Mouse (Mus musculus): ENCODE results near the gene Mmp24.
"Not testable (repeated sequence)": the region's sequence is repeated elsewhere in the genome, so short reads cannot be mapped to it uniquely, and the experiment has no call there.

Mmp24 gene

DNA sequence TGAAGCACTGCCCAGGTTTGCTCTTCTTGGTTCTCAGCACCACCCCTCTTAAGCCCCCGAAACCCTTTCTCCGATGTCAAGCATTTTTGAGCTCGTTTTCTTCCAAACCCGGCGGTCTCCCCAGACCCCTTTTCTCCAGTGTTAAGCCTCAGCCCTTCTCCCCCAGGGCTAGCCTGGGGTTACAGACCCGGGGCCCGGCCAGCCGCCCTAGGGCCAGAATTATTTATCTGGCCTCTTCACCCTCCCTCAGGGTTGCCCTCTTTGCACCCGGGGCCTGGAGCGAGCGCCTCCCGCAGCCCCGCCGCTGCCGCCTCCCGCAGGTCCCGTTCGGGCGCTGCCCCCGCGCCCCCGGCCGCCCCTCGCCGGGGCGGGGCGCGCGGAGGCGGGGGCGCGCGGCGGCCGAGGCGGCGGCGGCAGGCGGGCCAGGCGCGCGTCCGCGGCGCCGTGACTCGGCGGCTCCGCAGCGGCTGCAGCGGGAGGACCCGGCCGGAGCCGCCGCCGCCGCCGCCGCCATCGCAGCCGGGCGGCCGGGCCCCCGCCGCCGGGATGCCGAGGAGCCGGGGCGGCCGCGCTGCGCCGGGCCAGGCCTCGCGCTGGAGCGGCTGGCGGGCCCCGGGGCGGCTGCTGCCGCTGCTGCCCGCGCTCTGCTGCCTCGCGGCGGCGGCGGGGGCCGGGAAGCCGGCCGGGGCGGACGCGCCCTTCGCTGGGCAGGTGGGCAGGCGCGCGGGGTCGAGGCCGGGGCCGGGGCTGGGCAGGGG is at the start of gene Mmp24:
Gene Mmp24 (plus strand): TSS at position 416 of the 758 bp plus-strand sequence.
- no peak for DNase-seq (ENCODE audit: low read depth, low spot score)

DNA sequence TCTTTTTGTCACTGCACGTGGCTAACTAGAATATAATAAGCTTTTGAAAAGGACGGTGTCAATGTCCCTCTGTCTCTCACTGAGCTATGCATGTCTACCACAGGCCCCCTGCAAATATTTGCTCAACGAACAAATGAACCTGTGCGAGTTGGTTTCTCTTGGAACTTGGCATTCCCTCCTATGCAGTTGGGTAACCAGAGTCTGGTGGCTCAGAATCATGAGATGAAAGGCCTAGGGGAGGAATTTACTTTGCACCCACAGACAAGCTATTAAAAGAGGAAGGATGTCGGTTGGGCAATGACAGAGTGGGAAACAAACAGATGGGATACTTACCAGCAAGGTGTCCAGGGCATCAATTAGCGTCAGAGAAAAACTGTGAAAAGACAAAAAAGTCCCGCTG is 48.8 kb upstream of the Mmp24 start:
- DNase-seq (ENCODE audit: low read depth, low spot score), result no peak

DNA sequence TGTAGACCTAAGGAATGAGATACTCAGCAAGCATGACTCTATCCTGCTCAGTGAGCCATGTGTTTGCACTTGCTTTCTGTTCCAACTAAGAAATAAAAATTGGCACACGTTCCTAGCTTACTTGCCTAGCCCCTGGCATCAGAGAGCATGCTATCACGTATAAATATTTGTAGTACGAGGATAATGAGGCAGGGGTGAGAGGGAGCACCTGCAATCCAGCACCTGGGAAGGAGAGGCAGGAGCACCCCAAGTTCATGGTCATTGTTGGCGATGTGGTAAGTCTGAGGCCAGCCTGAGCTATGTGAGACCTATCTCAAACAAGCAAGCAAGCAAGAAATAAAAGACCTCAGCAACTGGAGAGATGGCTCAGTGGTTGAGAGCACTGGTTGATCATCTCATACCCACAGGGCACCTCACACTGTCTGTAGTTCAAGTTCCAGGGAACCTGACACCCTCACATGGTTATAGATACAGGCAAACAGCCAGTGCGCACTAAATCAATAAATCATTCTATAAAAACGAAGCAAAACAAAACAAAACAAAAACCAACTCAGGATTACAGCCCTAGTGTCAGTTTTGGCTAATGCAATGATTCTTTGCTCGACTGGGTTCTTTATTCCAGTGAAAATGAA is 47.3 kb upstream of the Mmp24 start:
- no peak for DNase-seq (ENCODE audit: low read depth, low spot score)

DNA sequence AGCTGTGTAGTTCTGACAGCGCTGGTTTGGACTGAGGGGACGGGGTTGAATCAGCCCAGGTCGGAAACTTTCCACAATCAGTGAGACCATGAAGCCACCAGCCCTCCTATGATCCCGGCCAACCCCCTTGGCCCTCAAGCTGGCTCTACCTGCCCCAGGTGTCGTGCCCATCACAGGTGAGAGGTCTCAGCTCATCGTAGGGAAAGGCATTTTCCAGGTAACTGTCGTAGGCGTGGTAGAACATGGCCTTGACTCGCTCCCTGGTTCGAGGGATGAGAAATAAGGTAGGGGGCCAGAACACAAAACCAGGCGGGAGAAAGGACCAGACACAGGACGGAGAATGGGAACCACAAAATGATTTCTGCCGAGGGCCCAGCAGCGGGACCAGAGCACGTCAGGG is 46.4 kb upstream of the Mmp24 start:
- DNase-seq (ENCODE audit: low read depth, low spot score), result no peak

DNA sequence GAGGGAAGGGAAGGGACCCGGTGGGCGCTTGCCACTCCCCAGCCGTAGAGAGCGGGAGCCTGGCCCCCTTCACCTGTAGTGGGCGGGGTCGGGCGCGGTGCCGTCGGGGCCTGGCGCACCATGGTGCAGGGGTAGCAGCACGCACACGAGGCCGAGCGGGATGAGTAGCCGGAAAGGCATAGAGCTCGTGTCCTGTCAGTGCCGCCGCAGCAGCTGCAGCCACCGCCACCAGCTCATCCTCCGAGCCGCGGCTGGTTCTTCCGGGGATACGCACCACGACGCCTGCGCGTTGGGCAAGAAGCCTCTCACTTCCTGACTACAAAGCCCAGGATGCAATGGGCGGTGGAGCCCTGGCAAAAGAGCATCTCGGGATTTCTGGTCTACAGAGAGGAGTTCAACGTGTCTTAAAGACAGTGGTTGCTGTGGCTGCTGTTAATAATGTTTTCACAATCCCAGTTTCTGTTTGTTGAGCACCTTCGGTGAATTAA is 45.9 kb upstream of the Mmp24 start, which contains the start of gene Edem2:
Gene Edem2 (minus strand): TSS at position 318 of the 488 bp plus-strand sequence.
- DNase-seq (ENCODE audit: low read depth, low spot score), result peak; percentile 90

DNA sequence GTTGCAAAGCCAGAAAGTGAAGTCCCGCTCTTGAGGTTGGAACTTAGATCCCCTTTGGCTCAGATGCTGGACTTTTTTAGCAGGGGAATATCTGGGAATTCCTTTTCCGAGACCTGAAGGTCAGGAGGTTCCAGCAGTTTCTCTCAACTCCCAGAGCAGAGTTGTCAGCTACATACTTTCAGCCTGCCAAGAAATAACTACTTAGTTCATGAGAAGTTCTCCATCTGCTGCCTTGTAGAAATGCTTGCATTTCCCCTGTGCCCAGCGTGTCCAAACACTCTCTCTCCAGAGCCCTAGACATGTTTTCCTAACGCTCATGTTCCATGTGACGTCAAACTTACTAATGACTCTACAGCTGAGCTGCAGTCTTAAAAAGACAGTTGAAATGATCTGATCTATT is 40.1 kb upstream of the Mmp24 start:
- no peak for DNase-seq (ENCODE audit: low read depth, low spot score)

DNA sequence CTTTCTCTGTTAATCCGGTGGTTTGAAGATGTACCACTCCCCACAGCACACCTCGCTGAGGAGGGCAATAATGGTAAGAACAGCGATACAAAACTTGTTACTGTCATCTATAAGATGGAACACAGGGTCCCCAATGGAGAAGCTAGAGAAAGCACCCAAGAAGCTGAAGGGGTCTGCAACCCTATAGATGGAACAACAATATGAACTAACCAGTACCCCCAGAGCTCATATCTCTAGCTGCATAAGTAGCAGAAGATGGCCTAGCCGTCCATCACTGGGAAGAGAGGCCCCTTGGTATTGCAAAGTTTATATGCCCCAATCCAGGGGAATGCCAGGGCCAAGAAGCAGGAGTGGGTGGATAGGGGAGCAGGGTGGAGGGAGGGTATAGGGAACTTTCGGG is 39.4 kb upstream of the Mmp24 start, which contains the start of gene Gm17581:
Gene Gm17581 (minus strand): TSS at position 101 of the 400 bp plus-strand sequence.
- not testable (repeated sequence) for DNase-seq (ENCODE audit: low read depth, low spot score)

DNA sequence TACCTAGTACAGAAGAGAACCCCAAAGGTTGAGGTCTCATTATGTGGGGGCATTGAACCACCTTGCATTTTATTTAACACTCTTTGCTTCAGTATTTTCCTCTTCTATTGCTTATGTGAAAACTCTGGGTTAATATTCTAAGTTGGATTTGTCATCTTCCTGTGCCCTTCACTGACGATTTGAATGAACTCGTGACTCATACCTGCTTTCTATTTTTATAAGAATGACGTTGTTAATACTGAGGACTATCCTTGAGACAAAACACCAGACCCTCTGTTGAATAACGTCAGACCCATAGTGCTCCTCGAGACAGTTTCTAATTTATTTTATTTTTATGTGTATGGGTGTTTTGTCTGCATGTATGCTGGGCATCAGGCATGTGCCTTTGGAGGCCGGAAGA is 38.2 kb upstream of the Mmp24 start:
- DNase-seq (ENCODE audit: low read depth, low spot score), result no peak

DNA sequence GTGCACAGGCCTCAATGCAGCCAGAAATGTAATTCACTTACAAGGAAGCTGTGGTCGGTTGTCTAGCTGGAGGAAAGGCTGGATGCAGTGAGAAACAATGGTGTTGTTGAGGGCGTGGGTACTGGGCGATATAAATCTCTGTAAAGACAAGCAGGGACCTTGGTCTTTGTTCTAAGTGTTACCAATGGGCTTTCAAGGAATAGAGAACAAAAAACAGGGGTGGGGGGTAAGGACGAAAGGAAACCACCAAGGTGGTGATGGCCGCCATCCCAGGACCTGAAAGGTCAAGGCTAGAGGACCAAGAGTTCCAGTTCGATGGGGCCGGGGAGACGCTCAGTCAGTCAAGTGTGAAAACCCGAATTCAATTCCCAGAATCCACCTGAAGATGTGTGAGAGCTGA is 37.3 kb upstream of the Mmp24 start:
- no peak for DNase-seq (ENCODE audit: low read depth, low spot score)

DNA sequence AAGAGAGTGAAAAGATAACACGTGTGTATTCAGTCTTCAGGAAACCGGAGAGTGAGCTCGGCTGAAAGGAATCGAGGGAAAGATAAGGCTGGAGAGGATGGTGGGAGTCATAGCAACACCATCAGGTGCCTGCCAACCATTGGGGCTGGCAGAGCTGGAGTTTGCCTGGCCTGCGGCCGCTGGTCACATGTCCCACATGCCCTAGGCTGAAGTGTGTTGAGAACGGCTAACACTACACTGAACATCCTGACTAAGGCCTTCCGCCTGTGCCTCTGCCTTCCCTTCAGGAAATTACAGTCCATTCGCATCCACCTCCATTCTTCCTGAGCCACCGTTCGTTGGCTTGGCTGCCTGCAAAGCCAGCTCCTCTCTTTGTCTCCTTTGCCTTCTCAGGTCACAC is 32.9 kb upstream of the Mmp24 start:
- no peak for DNase-seq (ENCODE audit: low read depth, low spot score)

DNA sequence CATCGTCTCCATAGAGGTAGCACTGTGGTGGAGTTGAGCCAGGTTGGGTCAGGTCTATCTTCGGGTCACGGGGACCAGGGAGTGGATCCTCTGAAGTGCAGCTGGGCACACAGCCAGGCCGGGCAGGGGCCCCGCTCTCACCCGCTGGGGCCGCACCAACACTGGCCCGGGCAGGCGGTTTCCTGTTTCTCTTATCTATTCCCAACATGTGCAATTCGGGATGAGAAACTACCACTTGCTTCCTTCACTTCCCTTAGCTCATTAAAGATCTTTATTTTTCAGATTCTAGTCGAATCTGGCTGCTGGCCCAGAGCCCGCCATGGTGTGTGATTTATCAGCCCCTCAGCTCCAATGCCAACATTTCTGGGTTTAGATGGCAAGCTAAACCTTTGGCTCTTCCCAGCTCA is 32.2 kb upstream of the Mmp24 start:
- no peak for DNase-seq (ENCODE audit: low read depth, low spot score)

DNA sequence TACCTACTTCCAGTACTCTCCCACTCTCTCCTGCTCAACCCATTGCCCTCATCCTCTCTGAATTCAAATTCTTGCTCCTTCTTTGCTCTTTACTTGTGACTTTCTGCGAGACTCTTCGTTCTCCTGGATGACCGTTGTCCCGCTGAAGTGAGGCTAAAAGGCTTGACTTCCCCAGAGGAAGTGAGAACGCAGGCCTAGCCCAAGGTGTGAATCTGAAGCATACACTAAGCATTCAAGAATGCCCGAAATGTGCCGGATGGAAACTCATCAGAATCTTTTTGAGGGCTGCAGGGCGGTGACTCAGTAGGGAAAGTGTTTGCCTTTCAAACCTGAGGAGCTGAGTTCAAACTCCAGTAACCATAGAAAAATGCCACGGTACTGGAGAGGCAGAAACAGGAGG is 31.8 kb upstream of the Mmp24 start:
- no peak for DNase-seq (ENCODE audit: low read depth, low spot score)

DNA sequence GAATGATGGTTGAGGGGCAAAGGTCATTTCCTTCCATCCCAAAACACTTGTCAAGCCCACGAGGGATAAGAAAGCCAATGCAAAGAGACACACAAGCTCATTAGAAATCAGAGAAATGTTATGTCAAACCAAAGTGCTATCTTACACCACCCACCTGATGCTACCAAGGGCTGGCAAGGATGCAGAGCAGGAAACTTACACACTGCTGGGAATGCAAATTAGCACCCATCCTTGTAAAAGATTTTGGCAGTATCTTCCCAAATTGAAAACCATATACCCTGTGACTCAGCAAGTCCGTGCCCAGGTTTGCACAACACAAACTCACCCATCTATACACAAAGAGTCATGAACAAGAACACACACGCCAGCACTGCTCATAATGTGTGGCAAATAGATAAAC is 29.7 kb upstream of the Mmp24 start:
- DNase-seq (ENCODE audit: low read depth, low spot score), result no peak

DNA sequence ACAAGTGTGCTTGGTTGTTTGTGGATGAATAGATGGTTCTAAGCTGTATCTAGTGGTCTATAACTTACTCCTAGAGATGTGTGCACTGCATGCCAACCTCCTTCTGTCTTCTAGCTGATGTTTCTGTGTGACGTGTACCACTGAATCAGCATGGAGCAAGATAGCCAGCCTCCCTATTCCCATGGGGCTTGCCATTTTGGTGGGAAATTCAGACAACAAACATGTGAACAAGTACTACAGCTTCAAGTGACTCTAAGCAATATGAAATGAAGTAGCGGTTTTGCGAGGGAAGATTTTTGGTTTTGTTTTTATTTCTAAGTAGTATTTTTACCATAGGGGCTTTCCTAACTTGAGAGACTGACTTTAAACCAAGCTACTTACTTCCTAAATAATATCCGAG is 25.7 kb upstream of the Mmp24 start:
- no peak for DNase-seq (ENCODE audit: low read depth, low spot score)

DNA sequence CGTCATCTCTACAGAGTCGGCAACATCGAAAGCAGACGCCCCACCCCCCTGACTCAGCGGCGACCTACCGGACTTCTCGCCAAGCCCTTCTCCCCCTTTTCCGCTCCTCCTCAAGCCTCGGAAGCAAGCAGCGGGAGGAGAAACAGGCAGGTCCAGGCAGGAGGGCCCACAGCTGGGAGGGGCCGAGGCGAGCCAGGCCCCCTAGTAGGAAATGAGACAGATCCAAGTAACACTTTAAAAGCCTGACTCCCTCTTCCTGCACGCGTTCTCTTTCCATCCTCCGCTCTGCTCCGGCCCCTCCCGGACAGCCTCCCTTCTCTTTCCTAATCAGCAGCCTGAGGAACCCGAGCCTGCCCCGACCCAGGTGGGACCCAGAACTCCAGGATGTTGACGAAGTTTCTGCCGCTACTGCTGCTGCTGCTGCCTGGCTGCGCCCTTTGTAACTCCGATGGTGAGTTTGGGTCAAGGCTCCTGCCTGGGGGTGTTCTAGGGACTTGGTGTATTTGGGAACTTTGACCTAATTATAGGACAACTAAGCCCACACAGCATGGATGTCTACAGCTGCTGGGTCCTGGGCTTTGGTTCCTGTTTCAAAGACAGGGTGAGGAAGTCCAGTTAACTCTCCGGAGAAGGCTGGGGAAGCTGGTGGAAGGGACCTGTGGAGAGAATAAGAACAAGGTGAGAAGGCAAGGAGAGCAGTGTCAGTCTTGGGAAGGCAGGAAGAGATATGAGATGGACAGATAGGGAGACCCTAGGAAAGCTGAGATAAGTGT is 23.9 kb upstream of the Mmp24 start, which contains the start of gene Procr:
Gene Procr (plus strand): TSS at position 104 of the 773 bp plus-strand sequence.
- peak; percentile 41 for DNase-seq (ENCODE audit: low read depth, low spot score)

DNA sequence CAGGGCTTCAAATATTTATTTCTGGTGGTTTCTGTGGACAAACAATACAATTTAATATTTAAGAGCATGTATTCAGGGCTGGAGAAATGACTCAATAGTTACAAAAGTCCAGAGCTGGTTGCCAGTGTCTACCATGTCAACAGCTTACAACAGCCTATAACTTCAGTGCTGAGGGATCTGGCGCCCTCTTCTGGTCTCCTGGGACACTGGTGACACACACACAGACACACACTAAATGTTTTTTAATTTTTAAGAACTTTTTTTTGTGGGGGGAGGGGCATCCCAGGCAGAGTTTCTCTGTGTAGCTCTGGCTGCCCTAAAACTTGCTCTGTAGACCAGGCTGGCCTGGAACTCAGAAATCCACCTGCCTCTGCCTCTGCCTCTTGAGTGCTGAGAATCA is 19.4 kb upstream of the Mmp24 start:
- DNase-seq (ENCODE audit: low read depth, low spot score), result peak; percentile 65

DNA sequence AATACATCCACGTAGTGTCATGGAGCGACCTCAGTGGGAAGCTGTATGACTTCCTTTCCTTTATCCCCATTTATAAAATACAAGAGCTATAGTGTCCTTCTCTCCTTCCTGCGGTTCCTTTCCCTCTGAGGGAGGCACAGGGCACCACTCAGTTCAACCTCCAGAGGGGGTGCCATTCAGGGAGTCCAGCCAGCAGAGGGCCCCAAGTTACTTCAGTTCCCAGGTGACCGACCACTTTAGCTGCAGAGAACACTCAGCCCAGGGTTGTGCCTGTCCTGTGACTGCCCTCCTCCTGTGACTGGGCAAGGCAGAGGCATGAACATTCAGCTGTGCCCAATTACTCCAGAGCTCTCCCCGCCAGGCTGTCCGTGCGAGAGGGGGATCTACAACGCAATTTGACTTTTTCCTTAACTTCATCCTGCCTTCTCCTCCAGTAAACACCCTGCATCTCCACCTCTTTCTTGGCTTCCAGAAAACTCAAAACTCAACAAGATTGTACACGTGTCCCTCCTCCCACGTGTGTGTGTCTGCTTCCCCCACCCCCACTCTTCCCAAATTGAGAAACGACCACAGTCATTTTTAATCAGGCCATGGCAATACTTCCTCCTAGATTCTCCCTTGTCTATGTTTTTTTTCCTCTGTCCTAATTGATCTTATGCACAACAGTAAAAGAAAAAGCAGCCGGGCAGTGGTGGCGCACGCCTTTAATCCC is 18.1 kb upstream of the Mmp24 start:
- DNase-seq (ENCODE audit: low read depth, low spot score), result no peak

DNA sequence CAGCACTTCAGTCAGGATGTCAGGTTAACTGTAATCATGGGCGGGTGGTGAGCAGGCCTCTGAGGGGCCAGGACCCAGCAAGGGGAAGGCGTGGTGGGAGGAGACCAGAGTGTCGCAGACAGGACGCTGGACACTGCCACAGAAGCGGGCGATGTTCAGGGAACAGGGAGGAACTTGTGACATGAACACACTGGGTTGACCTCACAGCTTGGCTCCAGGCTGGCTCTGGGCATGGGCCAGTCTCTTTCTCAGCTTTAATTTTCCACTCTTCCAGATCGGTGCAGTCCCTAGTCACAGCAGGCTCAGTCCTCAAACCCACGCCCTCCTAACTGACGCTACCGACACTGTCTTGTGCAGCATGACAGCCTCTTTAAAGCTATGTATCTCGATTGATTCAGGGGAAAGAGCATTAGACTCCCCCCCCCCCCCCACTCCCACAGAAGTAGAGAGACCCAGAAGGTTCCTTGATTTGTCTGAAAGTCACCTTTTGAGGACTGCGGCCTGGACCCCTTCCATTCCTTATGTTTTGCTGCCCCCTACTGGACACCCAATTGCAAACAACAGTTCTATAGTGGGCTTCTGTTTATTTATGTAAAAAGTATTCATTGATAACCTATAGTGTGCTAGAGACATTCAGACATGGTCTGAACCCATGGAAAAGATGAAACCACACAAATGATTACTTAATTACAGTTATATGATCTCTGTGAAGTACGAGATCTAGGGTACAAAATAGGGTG is 10.3 kb upstream of the Mmp24 start:
- DNase-seq (ENCODE audit: low read depth, low spot score), result peak; percentile 84

DNA sequence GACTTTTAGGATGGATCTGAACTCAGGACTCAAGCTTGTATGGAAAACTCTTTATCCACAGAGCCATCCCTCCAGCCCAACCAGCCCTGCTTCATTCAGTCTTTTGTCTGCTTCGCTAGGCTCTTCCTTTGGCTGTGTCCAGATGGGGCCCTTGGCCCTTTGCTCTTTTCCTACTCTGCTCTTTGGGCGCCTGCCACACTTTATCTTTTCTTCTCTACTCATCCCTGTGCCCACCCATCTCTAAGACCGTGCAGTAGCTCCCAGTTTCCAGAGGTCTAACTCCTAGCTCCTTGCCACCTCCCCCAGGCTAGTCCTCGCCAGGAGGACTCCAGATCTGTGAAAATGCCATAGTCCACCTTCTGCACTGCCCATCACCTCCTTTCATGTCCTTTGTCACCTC is 1.5 kb upstream of the Mmp24 start:
- DNase-seq (ENCODE audit: low read depth, low spot score), result no peak

DNA sequence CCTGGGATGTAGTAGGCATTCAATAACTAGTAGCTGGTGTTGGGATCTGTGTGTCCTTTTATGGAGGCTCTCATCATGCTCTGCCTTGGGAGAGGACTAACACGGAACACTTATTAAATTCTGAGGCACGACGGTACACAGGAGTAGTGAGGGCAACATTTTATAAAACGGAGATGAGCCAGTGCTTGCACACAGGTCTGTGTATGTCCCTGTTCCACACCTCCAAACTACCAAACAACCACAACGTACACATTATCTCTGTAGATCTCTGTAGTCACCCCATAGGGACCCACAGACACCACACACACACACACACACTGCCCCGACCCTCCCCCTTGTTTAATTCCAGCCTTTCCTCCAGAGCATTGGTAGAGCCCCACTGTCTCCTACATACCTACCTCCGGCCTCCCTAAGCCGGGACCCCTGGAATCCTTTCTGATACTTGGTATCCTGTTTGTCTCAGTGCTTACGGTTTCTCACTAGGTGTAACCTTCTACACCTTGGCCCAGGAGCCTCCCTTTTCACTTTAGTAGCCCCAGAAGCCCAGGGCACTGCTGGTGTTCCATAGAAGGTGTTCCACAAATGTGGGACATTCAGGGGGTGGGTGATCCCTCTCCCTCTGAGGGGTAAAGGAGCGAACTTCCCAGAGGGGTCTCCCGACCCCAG is 748 bp upstream of the Mmp24 start:
- DNase-seq (ENCODE audit: low read depth, low spot score), result no peak
